Mouse (Mus musculus): Measurements from ENCODE around the gene Stxbp5.

DNA sequence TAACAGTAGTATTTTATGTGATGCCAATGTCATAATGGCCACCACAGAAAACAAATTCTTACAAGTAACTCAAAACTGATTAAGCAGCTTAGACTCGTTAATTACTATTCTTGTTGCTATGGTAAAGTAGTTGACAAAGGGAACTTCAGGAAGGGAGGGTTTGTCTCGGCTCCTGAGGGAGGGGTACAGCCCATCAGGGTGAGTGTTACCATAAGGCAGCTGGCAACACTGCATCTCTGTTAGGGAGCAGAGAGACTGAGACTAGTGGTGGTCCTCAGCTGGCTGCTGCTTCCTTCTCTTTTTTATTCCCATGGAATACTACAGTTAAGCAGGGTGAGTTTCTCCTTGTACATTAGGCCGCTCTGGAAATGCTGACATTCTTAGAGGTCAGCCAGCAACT is 95.5 kb downstream of the Stxbp5 start:
- TF ChIP-seq CTCF (IDR thresholded peaks at IDR 0.05; ENCODE audit: borderline replicate concordance, insufficient read depth, low read length), result no peak
- TF ChIP-seq POLR2A (IDR thresholded peaks at IDR 0.05; ENCODE audit: low read depth, low read length), result no peak

Data from embryonic fibroblast, embryonic 13.5 days (primary cell).